Mouse (Mus musculus) retina, postnatal 7 days (tissue): ENCODE results near the gene Grin2b.
"Not testable (repeated sequence)": the region's sequence is repeated elsewhere in the genome, so short reads cannot be mapped to it uniquely, and the experiment has no call there.

Experiments
- DNase-seq: peaks from one replicate; pipeline ENCODE4 v3.0.0-alpha.2; 2012; ENCODE audit warnings: low read depth, low spot score

Grin2b gene

DNA sequence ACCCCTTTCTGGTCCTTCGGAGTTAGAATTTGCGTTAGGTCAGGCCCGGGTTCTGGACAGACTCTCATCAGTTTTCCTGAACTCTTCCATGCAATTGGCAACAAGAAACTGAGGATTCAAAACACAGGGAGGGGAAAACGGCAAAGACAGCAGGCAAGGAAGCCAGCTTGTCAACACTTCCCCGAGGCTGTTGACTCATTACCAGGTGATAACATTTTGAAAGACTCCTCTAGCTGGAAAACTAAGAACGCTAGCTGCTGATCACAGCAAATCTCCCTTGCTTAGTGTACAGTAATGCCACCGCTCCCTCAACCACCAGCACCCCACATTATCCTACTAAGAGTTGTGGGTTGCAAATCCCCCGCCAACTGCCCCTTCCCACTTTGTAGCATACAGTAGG, 266.2 kb downstream of the Grin2b start:
- DNase-seq, result no peak

DNA sequence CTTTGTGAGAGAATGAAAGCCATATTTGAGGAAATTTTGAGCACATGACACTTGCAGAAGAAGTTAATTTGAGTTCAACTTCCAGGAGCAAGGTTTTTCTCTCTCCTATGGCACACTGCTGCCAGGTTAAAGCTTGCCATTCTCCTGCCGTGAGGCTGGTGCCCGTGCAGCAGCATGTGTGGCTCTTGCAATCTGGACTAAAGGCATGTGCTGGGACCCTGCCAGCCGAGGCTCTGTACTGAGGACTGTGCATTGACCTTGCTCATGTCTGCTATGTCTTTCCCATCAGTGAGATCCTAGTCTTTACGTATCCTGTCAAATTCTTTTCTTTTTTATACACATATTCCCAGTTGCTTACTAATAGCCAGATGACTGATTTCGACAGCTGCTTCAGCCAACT, 268.9 kb downstream of the Grin2b start:
- no peak for DNase-seq

DNA sequence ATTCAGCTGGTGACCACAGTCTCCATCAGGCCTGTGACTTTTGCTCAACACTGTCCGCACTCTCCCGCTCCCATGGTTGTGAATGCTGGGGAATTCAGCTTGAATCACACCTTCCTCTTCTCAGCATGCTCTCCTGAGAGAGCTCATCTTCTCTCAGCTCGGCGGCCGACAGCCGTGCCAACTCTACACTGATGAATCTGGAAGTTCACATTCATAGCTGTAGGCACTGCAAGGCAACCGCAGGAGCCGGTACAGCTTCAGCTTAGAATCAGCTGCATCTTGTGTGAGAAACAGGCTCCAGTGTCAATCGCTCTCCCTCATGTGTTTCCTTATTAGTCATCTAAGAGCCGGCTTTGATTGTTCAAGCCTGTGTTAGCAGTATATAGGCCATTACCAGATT, 272.9 kb downstream of the Grin2b start:
- DNase-seq, result no peak

DNA sequence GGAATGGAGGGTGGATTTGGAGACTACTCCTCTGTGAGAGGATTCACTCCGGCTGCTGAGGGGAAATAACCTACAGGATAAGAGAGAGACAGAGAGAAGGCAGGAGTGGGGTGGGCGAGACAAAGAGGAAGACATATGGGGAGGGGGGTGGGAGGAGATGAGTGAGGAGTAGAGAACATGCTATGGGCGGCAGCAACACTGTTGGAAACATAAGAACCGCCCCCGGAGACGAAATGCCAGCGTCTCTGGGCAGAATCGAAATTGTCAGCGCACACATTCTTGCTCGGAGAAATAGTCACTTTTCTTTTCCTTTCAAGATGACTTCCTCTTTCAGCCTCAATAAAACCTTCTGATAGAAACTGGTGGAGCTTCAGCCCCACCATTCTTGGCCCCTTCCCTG, 274.1 kb downstream of the Grin2b start:
- DNase-seq, result no peak

DNA sequence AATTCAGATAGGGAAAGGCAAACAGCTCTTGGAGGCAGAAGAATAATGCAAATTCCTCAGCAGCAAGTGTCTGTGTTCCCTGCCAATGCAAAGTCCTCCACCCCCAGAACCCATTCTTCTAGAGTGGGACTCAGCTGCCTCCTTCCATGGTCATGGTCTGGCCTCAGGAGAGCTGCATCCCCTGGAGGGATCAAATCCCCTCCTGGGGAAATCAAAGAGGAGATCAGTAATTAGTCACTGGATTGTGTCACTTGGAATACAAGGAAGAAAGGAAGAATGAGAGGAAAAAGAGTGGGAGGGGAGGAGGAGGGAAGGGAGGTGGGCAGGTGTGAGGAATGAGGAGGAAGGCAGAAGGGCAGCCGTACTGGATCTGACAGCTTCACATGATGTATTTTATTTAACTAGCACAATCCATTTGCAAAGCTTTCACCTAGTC, 278.5 kb downstream of the Grin2b start:
- DNase-seq, result no peak

DNA sequence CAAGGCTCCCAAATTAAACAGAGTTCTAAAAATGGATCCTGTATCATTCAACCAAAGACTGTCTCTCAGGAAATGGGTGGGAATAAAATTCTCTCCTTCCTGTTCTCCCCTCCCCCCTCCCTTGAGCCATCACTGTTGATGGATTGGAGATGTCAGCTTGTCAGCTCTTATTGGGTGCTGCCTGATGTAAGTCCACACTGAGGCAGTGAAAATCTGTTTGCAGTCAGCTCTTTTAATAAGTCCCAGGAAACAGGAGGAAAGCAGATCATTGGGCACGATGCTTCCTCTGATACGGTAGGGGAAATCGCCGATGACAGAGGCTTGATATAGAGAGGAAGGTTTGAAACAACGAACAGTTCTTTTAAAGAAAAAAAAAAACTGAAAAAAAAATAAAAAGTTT, 290.7 kb downstream of the Grin2b start:
- no peak for DNase-seq

DNA sequence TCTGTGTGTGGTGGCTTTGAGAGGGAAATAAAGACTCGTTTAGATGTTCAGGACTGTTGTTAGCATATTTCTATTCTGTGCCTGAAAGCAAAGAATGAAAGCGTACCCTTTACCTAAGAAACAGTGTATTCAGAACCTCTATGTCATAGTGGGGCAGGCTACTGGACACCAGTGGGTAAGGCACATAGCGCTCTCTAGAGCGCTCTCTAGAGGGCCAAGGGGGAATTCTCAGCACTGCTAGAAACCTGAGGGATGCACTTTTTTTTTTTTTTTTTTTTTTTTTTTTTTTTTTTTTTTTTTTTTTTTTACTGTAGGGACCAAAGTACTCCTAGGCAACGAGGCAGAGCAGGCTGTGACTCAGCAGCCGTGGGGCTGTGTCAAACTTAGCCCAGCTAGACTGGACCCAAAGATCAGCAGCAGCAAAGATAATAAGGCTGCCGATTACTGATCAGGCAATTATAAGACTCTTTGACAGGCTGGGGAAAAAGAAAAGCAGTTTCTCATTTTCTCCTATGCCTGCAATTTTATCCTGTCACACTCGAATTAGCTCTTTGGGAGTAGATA, 297.1 kb downstream of the Grin2b start:
- no peak for DNase-seq

DNA sequence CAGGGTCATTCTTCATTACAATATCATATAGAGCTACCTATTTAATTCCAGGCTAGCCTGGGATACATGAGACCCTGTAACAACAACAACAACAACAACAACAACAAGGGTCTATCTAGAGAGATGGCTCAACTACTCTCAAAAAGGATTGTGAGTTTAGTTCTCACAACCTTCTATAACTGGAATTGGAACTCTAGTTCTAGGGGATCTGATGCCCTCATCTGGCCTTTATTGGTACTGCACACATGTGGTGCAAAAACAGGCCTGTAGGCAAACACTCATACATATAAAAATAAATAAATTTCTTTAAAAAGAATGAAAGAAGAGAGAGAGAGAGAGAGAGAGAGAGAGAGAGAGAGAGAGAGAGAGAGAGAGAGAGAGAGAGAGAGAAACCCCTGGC, 298.7 kb downstream of the Grin2b start:
- DNase-seq, result no peak

DNA sequence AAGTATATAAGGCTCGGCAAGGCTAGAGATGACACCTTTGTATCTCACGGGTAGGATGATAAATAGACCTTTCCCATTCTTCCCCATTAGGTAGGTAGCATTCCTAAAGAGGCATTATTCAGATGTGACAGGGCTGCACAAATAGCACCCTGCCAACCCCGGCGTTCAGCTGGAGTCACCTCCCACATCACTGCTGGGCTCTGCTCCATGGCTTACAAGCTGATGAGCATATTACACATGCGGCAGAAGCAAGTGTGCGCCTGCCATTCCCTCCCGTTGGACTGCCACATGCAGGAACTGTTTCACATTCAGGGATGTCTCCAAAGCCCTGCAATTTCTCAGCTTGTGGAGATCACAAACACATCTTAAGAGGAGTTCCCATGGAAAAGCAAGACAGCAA, 307.5 kb downstream of the Grin2b start:
- DNase-seq, result no peak

DNA sequence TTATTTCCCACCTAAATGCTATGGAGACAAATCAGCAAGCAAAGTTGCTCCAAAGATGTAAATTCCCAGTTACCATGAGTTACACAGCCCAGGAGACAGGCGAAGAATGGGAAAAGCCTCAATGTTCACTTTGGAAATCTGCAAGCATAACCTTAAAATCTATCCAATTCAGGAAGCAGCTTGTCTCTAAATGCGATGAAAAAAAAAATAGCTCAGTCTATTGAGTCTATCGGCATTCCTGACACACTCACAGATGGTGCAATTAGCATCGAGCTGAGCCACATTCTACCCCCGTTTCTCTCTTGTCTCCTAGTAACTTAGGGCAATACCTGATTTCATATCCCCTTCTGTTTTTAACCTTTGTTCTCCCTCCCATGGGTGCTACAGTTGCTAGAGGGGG, 309.3 kb downstream of the Grin2b start:
- DNase-seq, result no peak

DNA sequence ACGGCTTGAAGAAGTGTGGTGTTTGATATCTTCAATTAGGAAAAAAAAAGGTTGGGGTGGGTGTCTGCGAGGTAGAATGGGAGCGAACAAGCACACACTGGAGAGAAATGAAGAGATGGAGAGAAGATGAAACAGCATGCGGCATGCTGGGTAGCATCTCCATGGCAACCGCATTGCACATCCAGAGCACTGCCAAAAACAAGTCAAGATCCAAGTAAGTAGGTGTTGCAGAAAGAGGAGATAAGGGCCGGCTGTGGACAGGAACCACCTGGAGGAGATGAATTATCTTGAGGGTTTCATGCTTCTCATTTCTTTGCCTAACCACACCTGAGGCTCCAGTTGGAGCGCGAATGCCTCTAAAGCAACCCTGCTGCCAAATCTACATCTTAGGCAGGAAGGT, 313.8 kb downstream of the Grin2b start:
- DNase-seq, result no peak

DNA sequence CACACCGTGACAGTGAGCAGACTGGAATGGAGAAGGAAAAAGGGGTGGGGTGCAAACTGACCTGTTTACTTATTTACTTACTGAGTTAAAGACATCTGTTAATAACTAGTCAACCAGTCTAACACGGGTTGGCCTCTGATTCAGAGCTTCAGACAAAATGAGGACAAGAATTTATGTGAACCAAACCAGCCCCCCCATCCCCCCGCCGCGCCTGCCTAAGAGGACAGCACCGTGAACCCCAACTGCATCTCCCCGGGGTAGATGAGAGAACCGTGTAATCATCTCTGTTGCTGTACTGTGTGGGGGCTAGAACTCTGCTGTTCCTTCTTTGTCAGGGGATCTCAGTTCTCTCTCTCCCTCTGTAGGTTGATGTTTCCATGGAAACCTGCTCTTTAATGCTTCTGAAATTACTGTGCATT, 319.1 kb downstream of the Grin2b start:
- DNase-seq, result no peak

DNA sequence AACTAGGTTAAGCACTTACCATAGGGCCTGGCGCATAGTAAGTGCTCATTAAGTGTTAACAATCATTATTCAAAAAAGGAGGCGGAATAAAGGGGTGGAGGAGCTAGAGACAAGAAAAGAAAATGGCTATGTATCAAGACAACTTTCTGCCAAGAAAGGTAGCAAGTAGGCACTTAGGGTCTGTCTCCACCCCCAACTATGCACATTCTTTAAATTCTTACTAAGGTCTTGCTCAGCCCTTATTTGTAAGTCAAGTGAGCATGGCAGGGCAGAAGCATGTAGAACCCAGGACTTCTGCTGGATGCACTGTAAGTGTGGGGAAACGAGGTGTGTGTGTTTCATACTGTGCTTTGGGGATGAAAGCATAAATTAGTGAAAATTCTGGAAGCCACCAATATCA, 329.6 kb downstream of the Grin2b start:
- no peak for DNase-seq

DNA sequence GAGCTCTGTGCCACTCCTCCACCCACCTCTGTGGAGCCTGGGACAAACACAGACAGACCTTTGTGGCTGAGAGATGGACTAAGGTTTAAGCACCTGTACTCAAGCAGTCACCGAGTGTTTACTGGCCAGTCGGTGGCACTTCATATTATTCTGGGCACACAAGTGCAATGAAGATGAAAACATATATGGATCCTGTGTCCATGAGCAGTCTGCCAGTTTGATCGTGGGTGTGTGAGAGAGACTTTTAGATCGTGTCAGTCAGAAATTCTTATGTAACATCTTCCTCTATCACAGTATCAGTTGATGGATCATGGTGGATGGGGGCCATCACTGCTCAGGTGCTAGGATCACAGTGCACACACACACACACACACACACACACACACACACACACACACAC, 337.0 kb downstream of the Grin2b start:
- DNase-seq, result no peak

DNA sequence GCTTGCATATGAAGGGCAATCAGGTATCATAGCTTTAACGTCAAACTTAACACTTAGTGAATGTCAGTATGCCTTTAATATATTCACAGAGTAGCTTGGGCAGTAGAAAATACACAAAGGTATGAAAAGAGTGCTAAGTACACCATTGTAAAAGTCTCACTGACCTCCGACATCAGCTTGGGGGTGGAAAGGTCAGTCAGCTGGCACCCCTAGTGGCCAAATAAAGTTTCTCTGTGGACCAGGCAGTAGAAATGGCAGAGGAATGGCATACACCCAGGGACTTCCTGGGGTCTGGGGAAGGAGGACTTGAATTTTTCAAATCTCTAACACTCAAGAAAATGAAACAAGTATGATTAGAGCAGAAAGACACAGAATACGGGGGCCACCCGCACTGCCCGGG, 339.8 kb downstream of the Grin2b start:
- no peak for DNase-seq

DNA sequence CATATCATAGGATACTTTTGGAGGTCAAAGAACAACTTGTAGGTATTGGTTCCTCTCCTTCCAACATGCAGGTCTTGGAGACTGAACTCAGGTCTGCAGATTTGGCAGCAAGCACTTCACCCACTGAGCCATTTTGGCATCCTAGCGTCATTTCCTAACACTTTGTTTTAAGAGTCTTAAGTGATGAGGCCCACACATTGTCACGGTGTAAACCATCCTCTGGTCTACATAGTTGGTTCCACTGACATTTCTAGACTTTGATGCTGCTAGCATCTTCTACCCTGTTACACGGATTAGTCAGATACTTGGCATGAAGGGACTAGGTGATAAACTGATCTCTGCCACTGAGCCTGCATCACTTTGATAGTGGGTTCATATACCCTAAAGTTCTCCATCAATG, 341.3 kb downstream of the Grin2b start:
- no peak for DNase-seq

DNA sequence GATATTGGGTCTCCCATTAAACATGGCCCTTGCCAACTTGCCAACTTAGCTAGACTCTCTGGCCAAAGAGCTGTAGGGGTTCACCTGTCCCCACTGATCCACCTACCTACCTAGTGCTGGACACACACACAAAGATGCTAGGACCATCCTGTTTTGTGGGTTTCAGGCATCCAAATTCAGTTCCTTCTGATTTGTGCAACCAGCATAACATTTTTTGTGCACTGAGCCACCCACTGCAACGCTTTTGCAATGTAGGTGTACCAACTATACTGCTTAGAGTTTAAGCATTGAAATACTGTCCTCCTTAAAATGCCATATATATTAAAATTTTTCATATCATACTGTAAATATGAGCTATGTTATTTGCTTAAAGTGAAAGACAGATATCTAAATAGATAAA, 342.3 kb downstream of the Grin2b start:
- DNase-seq, result no peak

DNA sequence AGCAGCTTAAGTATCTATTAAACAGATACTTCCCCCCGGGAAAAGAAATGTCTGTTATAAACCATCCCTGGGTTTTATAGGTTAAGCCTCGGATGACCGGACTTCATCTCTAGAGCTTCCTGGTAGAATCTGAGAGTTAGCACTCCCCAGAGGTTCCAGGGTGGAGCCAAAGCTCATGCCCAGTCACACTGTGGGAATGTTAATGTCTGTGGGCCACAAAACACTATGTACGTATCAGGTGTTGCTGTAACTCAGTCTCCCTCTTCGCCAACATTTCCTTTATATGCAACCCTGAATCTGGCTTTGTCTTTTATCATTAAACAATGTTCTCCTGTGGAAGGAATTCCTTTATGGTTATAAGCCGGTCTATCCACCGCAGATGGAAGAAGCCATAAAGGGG, 343.9 kb downstream of the Grin2b start:
- no peak for DNase-seq

DNA sequence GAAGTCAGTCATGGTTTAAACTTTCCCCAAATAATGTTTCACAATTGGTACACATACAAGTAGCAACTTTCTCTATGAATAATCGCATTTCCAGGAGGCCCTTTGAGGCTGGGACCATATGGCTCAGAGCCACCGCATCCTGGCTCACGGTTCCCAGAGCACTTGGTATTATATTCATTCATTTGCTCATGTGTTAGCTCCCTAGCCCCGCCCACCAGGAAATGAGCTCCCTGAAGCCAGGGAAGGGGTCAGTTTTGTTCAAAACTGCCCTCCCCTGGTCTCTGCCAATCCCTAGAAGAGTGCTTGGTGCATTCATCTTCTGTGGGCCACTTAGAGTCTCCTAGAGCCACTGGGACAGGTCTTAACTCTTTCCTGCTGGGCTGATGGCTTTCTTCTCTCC, 344.3 kb downstream of the Grin2b start:
- DNase-seq, result no peak

DNA sequence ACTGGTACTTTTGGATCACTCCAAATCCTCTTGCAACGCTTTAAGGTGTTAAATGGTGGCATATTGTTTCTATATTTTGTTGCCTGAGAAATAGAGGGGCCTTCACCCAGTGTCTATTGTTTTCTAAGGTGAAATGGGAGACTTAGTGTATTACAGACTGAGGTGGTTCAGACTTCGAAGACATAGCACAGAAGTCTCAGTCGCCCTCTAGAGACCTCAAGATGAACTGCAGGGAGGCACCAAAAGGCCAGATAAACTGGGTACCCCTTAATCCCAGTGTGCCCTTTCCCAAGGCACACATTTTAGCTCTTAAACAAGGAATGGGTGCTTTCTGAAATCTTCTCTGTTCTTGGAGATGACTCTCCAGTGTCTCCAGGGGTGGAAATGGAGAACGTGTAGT, 345.4 kb downstream of the Grin2b start:
- DNase-seq, result peak; percentile 36

DNA sequence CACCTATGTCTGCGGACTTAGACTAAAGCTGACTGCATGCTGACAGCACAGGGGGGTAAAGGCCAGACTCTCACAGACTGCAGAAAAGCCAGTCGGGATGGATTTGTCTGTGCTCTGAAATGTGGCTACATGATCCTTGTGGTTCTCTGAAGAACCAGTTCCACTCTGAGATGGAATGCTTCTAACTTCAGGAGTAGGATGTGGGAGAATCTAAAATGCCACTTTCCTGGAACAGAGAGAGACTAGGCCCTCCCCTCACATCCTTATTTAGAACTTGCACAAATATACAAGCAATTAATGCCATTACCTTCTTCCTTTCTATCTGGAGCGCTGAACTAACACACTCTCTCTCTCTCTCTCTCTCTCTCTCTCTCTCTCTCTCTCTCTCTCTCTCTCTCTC, 346.0 kb downstream of the Grin2b start:
- no peak for DNase-seq

DNA sequence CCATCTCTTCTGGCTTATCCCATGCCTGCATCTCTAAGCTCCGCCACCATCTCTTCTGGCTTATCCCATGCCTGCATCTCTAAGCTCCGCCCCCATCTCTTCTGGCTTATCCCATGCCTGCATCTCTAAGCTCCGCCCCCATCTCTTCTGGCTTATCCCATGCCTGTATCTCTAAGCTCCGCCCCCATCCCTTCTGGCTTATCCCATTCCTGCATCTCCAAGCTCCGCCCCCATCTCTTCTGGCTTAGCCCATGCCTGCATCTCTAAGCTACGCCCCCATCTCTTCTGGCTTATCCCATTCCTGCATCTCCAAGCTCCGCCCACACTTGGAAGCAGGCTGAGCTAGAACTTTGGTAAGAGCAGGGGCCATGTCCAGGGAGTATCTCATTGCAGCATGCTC, 346.5 kb downstream of the Grin2b start:
- not testable (repeated sequence) for DNase-seq

DNA sequence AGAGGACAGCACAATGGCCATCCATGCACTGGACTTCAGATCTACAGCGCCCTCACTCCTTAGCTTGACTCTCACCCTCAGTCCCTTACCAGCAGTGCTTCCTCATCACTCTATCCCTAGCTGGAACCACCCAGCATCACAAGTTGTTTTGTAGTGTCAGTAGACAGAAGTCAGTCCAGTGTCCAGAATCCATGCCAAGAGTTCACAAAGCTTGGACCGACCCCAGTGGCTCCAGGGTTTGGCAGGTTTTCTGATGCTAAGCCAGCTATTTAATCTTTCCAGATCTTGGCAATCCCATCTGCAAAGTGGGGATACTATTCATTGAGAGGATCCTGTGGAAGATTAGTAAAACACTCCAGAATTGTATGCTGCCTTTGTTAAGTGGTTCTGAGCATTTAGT, 355.9 kb downstream of the Grin2b start:
- no peak for DNase-seq

DNA sequence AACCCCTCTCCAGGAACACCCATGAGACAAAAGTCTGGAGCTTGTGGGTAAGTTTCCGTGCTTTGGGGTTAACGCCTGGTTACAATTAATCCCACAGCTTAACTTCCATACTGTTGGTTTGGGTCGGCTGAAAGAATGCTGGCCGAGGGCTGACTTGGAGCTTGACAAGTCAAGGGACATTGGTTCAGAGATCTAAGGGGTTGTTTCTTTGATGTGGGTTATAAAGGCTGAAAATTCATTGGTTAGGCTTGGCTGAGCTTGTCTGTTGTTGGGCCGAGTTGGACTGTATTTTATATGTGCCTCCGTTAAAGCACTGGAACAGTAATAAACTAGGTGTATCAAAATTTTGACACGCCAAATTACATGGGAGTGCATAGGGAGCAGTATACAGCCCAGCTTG, 359.6 kb downstream of the Grin2b start:
- no peak for DNase-seq

DNA sequence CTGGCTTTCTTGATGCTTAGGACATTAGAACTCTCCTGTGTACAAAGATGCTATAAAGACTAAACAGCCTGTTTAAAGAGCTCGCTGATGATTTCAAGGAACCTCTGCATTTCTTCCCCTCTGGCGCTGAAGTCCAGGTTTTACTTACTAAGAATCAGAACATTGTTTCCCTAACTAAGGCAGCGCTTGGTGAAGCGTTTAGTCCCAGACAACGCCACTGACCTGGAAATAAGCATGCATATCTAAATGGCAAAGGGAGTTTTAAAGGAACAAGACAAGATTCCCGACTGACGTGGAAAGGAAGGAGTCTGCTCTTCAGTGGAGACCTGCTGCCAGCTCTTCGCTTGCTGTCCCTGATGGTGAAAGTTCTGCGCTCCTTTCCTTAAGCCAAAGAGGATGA, 367.9 kb downstream of the Grin2b start:
- DNase-seq, result no peak
